Mouse (Mus musculus): ENCODE data around the gene Grm7.

DNA sequence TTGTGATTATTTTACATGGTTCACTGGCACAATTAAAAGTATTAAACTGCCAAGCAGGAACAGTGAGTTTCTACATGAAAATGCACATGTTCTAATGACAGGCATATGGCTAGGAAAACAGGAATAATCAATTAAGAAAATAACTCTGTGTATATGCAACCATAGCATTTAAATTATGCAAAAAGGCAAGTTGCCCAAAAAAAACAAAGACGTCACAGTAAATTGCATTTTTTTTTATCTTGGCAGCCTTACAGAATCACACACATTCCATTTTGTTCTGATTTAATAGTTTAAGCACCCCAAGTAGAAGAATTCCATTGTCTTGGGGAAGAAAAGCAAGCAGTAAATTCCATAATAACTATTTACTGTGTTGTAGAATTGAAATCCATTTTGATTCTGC, 716.3 kb downstream of the Grm7 start:
- TF ChIP-seq MAFK (IDR thresholded peaks at IDR 0.05; ENCODE audit: insufficient read depth, low read depth, low read length): no peak
- TF ChIP-seq ZNF384 (IDR thresholded peaks at IDR 0.05; ENCODE audit: low read depth, low read length): no peak
- TF ChIP-seq CHD2 (IDR thresholded peaks at IDR 0.05; ENCODE audit: low read depth, low read length): no peak
- TF ChIP-seq ZC3H11A (IDR thresholded peaks at IDR 0.05; ENCODE audit: borderline replicate concordance, low read depth, low read length): no peak
